Mouse (Mus musculus) thymus, postnatal 14 days (tissue): ENCODE measurements at regions not wholly inside any gene's neighbourhood (a gene's known extent, or its start where the extent isn't known, plus 50 kb on each side); places are given as distances from the start of the nearest gene placed in this dataset.

Experiments used
- DNase-seq: peaks from one replicate; pipeline ENCODE4 v3.0.0; 2021

DNA sequence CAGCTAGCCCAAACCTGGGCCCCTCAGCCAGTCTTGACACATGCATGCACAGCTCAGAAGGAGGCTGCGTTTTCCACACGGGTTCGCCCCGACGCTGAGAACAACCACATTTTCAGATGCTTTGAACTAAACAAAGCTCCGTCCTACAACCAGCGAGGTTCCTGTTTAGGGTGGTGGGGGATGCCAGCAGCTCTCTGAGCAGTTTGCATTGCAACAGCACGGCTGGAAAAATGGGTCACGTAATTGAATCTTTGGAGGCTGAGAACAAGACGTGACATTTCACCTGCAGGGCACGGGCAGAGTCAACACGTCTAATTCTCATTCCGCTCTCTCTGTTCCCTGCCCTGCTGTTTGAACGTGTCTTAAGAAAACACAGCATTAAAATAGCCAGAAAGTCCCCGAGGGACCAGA is 119.2 kb downstream of the Syk start:
- DNase-seq: peak; percentile 72

DNA sequence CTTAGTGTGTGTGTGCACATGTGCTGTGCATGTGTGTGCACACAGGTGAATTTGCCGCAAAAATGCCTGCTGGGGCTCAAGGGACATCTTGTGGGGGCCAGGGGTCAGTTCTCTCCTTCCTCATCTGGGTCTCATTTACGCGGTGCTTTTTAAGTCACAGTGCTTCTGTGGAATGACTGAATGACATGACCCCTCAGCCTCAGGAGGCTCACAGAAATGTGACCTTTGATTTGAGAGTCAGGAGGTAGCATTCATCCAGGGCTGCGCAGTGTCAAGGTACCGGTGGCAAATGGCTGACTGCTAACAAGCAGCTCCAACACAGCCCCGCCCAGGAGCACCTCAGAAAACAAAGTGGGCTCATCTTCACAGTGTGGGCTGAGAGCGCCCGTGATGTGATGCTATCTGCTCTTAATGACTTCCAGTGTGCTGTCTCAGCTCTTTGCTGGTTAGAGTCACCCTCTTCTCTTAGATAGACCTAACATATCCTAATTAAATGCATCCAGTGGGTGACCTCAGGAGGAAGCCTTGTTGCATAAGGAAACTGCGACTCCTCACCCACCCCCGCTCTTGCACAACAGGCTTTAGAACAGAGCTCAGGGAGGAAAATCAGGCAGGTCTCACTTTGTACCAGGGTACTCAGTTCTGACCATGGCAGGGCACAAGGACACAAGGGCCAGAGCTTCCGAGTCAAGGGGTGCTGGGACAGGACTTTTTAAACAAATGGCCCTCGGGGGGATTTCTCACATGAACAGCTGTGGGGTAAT is 120.6 kb downstream of the Syk start:
- no peak for DNase-seq

- no peak for DNase-seq
Observed at GRCm38 (mm10) chr13:52704673-52705072, 121.7 kb downstream of the Syk start.

DNA sequence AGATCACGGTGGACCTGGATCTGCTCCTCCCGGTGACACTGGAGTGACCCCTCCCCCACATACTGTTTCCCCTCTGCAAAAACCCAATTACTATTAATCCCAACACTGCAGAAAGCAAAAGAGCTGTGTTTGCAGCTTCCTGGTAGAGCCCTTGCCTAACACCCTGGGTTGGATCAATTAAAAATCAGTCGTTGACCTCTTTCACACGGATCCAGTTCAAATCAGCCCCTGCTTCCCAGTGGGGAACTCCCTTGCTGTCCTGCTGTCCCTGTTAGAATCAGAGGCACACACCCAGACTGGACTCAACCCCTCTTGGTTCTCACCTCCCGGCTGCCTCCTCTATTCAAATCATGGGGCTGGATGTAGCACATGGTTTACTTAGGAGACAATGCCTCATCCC is 126.6 kb downstream of the Syk start:
- no peak for DNase-seq

DNA sequence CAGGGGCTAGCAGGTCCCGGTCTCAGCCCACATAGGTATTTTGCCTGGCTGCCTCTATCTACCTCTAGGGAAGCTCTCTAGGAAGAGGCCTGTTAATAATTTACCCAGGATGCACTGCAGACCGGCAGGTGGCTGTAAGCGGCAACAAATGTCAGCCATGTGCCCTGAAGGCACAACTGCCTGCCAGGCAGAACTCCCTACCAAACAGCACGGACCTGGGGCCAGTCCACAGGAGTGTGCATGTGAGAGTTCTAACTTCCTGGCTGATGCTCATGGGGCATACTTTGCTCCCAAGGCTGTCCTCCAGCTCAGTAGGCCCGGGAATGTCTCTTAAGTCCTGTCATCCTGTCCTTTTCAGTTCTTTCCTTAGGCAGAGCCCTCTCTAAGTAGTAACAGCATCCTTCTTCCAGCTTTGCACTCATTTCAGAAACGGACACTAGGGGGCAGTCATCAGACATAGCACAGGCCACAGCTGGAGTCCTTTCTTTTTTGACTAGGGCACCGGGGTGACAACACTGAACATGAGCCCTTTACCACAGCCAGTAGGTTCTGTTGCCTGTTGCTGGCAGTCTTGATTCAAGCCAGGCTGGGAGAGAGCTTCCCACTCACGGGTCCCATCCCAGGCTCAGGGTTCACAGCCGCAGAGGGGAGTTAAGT is 128.9 kb downstream of the Syk start:
- peak; percentile 85 for DNase-seq

- DNase-seq: peak; percentile 42
Observed at GRCm38 (mm10) chr13:52721463-52721862, 138.5 kb downstream of the Syk start.

- no peak for DNase-seq
Observed at GRCm38 (mm10) chr13:52722718-52723117, 139.7 kb downstream of the Syk start.

- no peak for DNase-seq
Observed at GRCm38 (mm10) chr13:52726043-52726442, 143.1 kb downstream of the Syk start.

- DNase-seq: no peak
Observed at GRCm38 (mm10) chr13:52726525-52726924, 143.6 kb downstream of the Syk start.

DNA sequence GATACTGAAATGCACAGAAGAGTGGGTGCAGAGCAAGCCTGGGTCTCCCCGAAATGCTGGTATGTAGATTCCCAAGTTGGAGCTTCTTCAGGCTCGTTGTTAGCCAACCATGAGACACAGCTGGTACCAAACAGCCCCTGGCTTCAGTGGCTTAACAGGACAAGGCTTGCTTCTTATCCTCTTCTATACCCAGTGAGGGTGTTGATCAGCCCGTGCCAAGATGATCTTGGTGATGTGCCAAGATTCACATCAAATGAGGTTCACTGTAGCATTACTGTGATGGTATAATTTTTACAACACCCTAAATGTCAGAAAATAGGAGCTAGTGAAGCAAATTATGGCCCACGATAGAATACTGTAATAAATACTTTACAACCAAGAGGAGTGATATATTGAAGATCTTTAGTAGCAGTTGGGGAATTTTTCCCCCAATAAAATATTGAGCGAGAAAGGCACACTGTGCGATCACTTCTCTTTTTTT is 152.5 kb downstream of the Syk start:
- no peak for DNase-seq

DNA sequence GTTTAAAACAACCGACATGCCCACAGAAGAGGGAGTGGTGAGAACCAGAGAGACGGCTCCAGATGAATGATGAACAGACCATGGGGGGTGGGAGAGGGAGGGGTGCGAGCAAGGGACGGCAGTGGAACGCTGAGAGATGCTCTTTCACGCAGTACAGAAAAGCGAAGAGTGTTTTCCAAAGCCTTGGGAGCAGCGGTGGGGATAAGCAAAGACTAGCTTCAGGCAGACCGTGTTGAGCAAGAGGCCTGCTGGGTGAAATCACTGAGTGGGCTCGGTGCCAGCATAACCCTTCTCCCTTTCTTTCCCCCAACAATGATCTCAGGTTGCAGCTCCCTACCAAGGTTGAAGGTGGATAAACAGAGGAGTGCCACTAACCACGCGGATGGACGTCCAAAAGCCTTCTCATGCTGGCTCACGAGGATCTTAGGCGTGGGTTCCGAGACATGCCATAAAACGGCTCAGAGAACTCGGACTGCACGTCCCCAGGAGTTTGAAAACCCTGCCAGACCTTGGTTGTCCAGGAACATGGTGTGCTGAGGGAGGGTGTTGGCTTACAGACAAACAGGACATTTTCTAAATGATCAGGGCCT is 153.1 kb downstream of the Syk start:
- no peak for DNase-seq

- DNase-seq: no peak
Observed at GRCm38 (mm10) chr13:52738095-52738660, 155.2 kb downstream of the Syk start.

GRCm38 (mm10) chr13:52741371-52741770 is 158.4 kb downstream of the Syk start:
- DNase-seq: no peak

DNA sequence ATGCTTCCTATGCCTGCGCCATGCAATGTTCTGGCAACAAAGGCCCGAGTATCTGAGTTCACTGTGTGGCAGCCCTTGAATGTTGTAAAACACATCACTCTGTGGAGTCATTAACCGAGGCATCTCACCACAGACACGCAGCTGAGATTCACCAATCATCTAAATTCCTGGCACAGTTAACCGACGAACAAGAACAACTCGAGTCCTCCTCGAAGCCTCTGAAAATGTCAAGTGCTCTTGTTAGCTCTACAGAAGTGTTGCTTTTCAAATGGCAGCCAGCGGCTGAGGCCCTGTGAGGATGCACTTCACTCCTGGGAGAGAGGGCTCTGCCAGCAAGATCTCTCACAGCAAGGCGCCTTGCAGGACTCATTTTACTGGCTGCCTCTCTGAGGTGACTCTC is 173.0 kb downstream of the Syk start:
- no peak for DNase-seq

DNA sequence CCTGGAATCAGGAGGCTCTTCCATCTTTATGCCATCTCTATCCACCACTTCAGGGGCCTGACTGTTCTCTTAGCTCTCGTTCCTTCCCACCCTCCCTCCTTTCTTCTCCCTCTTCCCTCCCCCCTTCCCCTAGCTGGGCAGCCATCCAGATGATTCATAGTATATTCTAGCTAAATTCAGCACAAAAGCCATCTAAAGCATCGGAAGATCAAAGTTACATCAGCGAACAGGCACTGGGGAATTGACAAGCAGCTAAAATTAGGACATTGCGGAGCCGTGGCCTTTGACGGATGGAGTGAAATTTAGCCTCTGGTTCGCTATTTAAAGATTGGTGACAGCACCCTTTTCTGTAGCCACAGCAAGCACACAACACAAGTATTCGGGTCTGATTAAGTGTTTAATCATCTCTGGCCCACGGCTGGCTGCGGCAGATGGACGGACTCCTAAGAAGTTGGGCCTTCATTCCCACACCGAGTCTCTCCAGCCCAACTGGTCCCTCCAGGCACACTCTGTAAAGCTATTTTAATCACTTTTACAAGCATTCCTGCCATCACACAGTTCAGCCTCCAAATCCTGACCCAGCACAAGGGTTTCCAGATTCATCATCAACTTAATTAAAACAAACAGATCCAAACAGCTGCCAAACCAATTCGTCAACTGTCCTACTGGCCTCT is 163.8 kb downstream of the Auh start:
- DNase-seq: no peak

DNA sequence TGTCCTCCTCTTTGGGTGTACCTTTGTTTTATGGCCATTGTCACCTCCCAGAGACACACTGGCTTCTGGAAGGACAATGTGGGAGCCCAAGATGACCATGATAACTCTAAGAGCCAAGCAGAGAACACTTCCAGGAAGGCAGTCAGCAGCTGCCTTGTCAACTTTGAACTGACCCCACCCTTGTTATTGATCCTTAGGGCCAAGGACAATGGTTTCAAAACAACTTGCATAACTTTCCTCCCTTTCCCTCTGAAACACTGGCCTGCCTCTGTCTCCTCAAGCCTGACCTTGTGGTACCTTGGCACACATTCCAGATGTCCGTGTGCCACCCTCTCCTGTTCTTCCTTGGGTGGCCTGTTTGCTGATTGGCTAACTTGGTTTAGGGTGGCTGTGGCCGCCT is 163.2 kb downstream of the Auh start:
- no peak for DNase-seq

- DNase-seq: no peak
Observed at GRCm38 (mm10) chr13:52769956-52770355, 159.5 kb downstream of the Auh start.

DNA sequence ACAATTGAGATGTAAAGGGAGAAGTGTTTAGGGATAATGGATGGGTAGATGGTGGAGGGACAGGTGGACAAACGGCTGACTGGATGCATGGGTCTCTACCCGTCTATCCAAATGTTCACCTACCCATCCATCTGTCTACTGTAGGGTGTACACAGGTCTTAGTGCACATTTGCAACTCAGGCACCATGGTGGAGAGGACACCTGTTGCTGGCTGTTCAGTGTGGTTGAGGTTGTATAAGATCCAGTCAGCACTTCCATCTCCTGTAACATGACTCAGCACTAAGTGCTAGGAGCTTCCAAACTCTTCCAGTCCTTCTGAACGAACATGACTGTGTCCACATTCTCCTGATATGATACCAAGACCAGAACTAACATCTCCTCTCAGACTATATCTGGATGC is 158.0 kb downstream of the Auh start:
- no peak for DNase-seq

DNA sequence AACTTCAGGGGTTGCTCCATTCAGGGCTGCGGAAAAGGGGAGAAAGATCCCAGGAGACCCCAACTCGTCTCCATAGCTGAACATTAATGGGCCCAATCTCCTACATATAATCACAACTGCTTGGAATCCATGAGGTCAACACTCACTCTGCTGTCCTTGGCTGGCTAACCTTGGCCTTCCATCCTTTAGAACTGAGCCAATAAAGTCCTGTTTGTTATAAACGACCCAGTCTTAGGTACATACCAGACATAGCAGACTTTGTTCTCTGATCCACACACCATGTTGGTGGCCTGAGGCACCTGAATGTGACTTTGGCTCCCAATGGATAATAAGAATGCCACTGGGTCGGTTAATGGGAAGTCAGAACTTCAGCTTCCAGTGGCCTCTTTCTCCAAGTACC is 157.4 kb downstream of the Auh start:
- DNase-seq: no peak

GRCm38 (mm10) chr13:52777396-52778034 is 152.0 kb downstream of the Auh start:
- no peak for DNase-seq

GRCm38 (mm10) chr13:52778848-52779247 is 150.6 kb downstream of the Auh start:
- DNase-seq: no peak
